Mouse (Mus musculus): ENCODE results near the gene Olfr119. TPM values are rescaled to one million over a fixed set of nuclear protein-coding genes. Genes with fewer than 3 reads are reported as not detected.
"Not testable (repeated sequence)": the region's sequence is repeated elsewhere in the genome, so short reads cannot be mapped to it uniquely, and the experiment has no call there.

Gene Olfr119
- not detected in 2 replicates for polyA plus RNA-seq (2015; fragmentation: Nextera tagmentation; extraction: Ambion mirVana)

DNA sequence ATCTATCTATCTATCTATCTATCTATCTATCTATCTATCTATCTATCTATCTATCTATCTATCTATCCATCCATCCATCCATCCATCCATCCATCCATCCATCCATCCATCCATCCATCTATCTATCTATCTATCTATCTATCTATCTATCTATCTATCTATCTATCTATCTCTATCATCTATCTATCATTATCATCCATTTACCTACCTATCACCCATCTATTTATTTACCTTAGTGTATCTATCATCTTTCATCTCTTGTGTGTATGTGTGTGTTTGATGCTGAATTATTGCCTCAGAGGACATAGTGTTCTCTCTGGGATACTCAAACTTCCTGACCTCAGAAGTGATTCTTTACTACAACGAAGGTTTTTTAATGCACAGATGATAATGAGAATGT lies at the start of gene Olfr119:
Gene Olfr119 (plus strand): TSS at position 301 of the 400 bp plus-strand sequence.
- not testable (repeated sequence) for H3K9me3 ChIP-seq (replicated peaks); H3K4me2 ChIP-seq

DNA sequence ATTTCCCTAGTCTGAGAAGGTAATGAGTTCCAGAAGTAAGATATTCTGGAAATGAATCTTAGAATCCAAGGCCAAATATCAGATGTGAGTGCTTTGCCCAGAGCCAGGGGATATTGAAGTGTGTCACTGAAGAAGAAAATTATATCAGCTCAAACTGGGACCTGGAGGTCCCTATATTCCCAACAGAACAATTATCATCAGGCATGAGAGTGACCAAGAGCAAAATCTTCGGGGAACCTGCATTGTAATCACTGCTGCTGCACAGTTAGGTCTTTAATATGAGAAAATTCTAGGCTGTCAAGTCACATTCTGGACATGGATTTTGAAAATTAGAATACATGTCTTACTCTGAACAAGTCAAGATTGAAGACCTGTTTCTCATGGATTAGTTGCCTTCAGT lies 32.7 kb upstream of the Olfr119 start, which contains the start of gene Olfr117:
Gene Olfr117 (minus strand): TSS at position 101 of the 400 bp plus-strand sequence.
- H3K27me3 ChIP-seq: no peaks in the 10 kb centered on the region
- H3K4me3 ChIP-seq (replicated peaks): no peak within 1 kb of the TSS
- no peak within 1 kb of the TSS for H3K27ac ChIP-seq
- no peak for ATAC-seq (ENCODE audit: low read depth)
- no peak within 1 kb of the TSS for H3K9ac ChIP-seq
- H3K36me3 ChIP-seq: no peaks in the 10 kb centered on the region
- no peak for DNase-seq
- no peaks in the 10 kb centered on the region for H3K4me1 ChIP-seq (replicated peaks)
- no peaks in the 10 kb centered on the region for H3K9me3 ChIP-seq (replicated peaks)
- no peak within 1 kb of the TSS for H3K4me2 ChIP-seq
- WGBS (ENCODE audit: insufficient replicate concordance): 37% methylated on average over 1 of the region's 1 CpGs

More for the DNA sequence above, at the start of gene Olfr119:
- H3K4me1 ChIP-seq (replicated peaks); H3K9ac ChIP-seq; H3K4me3 ChIP-seq (replicated peaks); H3K27ac ChIP-seq; H3K27me3 ChIP-seq; H3K36me3 ChIP-seq; DNase-seq; ATAC-seq (ENCODE audit: low read depth): not testable (repeated sequence)
- WGBS (ENCODE audit: insufficient replicate concordance): 40% methylated on average over 1 of the region's 1 CpGs

DNA sequence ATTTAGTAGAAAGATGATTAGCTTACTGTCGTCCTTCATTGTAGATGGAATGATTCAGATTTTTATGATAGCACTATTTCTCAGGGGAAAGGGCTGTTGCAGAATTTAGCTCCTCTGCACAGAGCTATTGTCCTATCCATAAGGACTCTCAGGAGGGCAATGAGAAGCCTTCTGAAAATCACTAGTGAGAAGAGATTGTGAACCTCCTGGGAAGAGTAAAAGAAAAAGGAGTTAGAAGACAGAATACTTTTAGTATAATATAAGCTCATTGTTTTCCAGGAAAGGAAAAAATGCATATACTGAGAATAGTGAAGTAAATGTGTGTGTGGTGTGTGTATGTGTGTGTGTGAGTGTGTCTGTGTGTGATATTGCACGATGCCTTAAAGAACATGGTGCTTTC lies 29.7 kb upstream of the Olfr119 start, which contains the start of gene Olfr118:
Gene Olfr118 (plus strand): TSS at position 301 of the 400 bp plus-strand sequence.
- Histone ChIP-seq H3K27ac (no peak within 1 kb of the TSS), H3K9me3 (replicated peaks) (no peaks in the 10 kb centered on the region), H3K4me2 (no peak within 1 kb of the TSS), H3K27me3 (no peaks in the 10 kb centered on the region), H3K9ac (no peak within 1 kb of the TSS), H3K36me3 (no peaks in the 10 kb centered on the region), H3K4me3 (replicated peaks) (no peak within 1 kb of the TSS), H3K4me1 (replicated peaks) (no peaks in the 10 kb centered on the region)
- no peak for DNase-seq
- 41% methylated on average over 2 of the region's 2 CpGs for WGBS (ENCODE audit: insufficient replicate concordance)
- no peak for ATAC-seq (ENCODE audit: low read depth)

DNA sequence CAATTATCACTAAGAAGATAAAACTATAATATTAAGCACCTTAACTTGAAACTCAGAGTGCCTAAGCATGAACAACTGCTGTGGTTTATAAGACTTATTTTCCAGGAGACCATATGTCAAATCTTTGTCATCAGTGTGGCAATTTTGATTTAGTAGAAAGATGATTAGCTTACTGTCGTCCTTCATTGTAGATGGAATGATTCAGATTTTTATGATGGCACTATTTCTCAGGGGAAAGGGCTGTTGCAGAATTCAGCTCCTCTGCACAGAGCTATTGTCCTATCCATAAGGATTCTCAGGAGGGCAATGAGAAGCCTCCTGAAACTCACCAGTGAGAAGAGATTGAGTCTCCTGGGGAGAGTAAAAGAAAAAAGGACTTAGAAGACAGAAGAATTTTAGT lies 25.1 kb downstream of the Olfr119 start, which contains the start of gene Olfr120:
Gene Olfr120 (plus strand): TSS at position 301 of the 400 bp plus-strand sequence.
- Histone ChIP-seq H3K4me1 (replicated peaks) (no peaks in the 10 kb centered on the region), H3K4me2 (no peak within 1 kb of the TSS), H3K9me3 (replicated peaks) (no peaks in the 10 kb centered on the region), H3K27ac (no peak within 1 kb of the TSS), H3K36me3 (no peaks in the 10 kb centered on the region), H3K4me3 (replicated peaks) (no peak within 1 kb of the TSS), H3K27me3 (no peaks in the 10 kb centered on the region), H3K9ac (no peak within 1 kb of the TSS)
- WGBS (ENCODE audit: insufficient replicate concordance): 44% methylated on average over 1 of the region's 1 CpGs
- ATAC-seq (ENCODE audit: low read depth): no peak
- no peak for DNase-seq

DNA sequence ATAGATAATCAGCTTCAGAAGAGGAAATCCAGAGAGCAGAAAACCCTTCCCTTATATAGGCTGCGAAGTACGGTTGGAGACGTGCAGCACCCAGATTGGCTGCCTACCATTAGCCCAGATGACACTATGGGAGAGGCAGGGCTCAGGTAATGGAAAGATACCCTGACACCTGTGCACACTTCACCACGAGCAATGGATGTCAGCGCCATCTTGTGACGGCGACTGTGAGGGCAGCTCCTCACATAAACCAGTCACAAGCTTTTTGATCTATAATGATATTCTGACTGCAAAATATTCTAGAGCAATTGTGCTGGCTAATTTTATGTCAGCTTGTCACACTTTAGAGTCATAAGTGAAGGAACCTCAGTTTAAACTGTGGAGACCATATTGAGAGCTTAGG lies 41.7 kb downstream of the Olfr119 start:
- Histone ChIP-seq H3K9ac (no peak overlapping the region), H3K4me2 (no peak overlapping the region), H3K27ac (no peak overlapping the region), H3K4me3 (replicated peaks) (no peak overlapping the region), H3K4me1 (replicated peaks) (no peaks in the 10 kb centered on the region), H3K36me3 (no peaks in the 10 kb centered on the region), H3K9me3 (replicated peaks) (no peaks in the 10 kb centered on the region), H3K27me3 (no peaks in the 10 kb centered on the region)
- WGBS (ENCODE audit: insufficient replicate concordance): 38% methylated on average over 7 of the region's 7 CpGs
- DNase-seq (no peak), ATAC-seq (ENCODE audit: low read depth) (no peak)

Other genes starting within 250 kb of the Olfr119 start
- not detected in 2 replicates for gene Olfr109, start 237.6 kb upstream of the Olfr119 start, polyA plus RNA-seq (2015; fragmentation: Nextera tagmentation; extraction: Ambion mirVana)
- not detected in 2 replicates for gene H2-M2, start 213.0 kb upstream of the Olfr119 start, polyA plus RNA-seq (2015; fragmentation: Nextera tagmentation; extraction: Ambion mirVana)
- not detected in 2 replicates for gene Olfr110, start 204.1 kb upstream of the Olfr119 start, polyA plus RNA-seq (2015; fragmentation: Nextera tagmentation; extraction: Ambion mirVana)
- not detected in 2 replicates for gene Olfr111, start 188.5 kb upstream of the Olfr119 start, polyA plus RNA-seq (2015; fragmentation: Nextera tagmentation; extraction: Ambion mirVana)
- not detected in 2 replicates for gene Olfr112, start 127.1 kb upstream of the Olfr119 start, polyA plus RNA-seq (2015; fragmentation: Nextera tagmentation; extraction: Ambion mirVana)
- gene Olfr113, start 118.9 kb upstream of the Olfr119 start, polyA plus RNA-seq (2015; fragmentation: Nextera tagmentation; extraction: Ambion mirVana): not detected in 2 replicates
- gene Olfr114, start 103.8 kb upstream of the Olfr119 start, polyA plus RNA-seq (2015; fragmentation: Nextera tagmentation; extraction: Ambion mirVana): not detected in 2 replicates
- not detected in 2 replicates for gene Olfr115, start 69.5 kb upstream of the Olfr119 start, polyA plus RNA-seq (2015; fragmentation: Nextera tagmentation; extraction: Ambion mirVana)
- not detected in 2 replicates for gene Olfr116, start 69.4 kb upstream of the Olfr119 start, polyA plus RNA-seq (2015; fragmentation: Nextera tagmentation; extraction: Ambion mirVana)
- not detected in 2 replicates for gene Olfr117, start 32.8 kb upstream of the Olfr119 start, polyA plus RNA-seq (2015; fragmentation: Nextera tagmentation; extraction: Ambion mirVana)
- not detected in 2 replicates for gene Olfr118, start 29.6 kb upstream of the Olfr119 start, polyA plus RNA-seq (2015; fragmentation: Nextera tagmentation; extraction: Ambion mirVana)
- gene Olfr120, start 25.2 kb downstream of the Olfr119 start, polyA plus RNA-seq (2015; fragmentation: Nextera tagmentation; extraction: Ambion mirVana): not detected in 2 replicates
- not detected in 2 replicates for gene Olfr121, start 52.3 kb downstream of the Olfr119 start, polyA plus RNA-seq (2015; fragmentation: Nextera tagmentation; extraction: Ambion mirVana)
- not detected in 2 replicates for gene Olfr122, start 72.0 kb downstream of the Olfr119 start, polyA plus RNA-seq (2015; fragmentation: Nextera tagmentation; extraction: Ambion mirVana)
- not detected in 2 replicates for gene Olfr123, start 97.0 kb downstream of the Olfr119 start, polyA plus RNA-seq (2015; fragmentation: Nextera tagmentation; extraction: Ambion mirVana)
- not detected in 2 replicates for gene Olfr124, start 103.3 kb downstream of the Olfr119 start, polyA plus RNA-seq (2015; fragmentation: Nextera tagmentation; extraction: Ambion mirVana)
- gene Olfr125, start 136.4 kb downstream of the Olfr119 start, polyA plus RNA-seq (2015; fragmentation: Nextera tagmentation; extraction: Ambion mirVana): not detected in 2 replicates
- gene Olfr126, start 150.9 kb downstream of the Olfr119 start, polyA plus RNA-seq (2015; fragmentation: Nextera tagmentation; extraction: Ambion mirVana): not detected in 2 replicates
- not detected in 2 replicates for gene Olfr127, start 203.9 kb downstream of the Olfr119 start, polyA plus RNA-seq (2015; fragmentation: Nextera tagmentation; extraction: Ambion mirVana)
- not detected in 2 replicates for gene Olfr128, start 224.0 kb downstream of the Olfr119 start, polyA plus RNA-seq (2015; fragmentation: Nextera tagmentation; extraction: Ambion mirVana)